Mouse (Mus musculus): Measurements from ENCODE around the gene Afmid. TPM values are rescaled to one million over a fixed set of nuclear protein-coding genes. Genes with fewer than 3 reads are reported as not detected.
A peak's percentile ranks its signal among the peaks of the same experiment; 100 is the strongest.

The Afmid gene
- total RNA-seq, 2 experiments from 2014 or later, result 4.6 to 5.4 TPM

- DNase-seq (ENCODE audit: extremely low spot score in 1 of 2, low spot score in 1 of 2), result no peak
Measured at GRCm38 (mm10) chr11:117874419-117874818, 48.7 kb downstream of the Afmid start.

GRCm38 (mm10) chr11:117875681-117876080 is 50.0 kb downstream of the Afmid start:
- no peak for DNase-seq (ENCODE audit: extremely low spot score in 1 of 2, low spot score in 1 of 2)

- DNase-seq (ENCODE audit: extremely low spot score in 1 of 2, low spot score in 1 of 2), result peak in 1 of 2 experiments; percentile 44
Measured at GRCm38 (mm10) chr11:117877917-117878745, 52.4 kb downstream of the Afmid start.

- DNase-seq (ENCODE audit: extremely low spot score in 1 of 2, low spot score in 1 of 2), result no peak
Measured at GRCm38 (mm10) chr11:117878892-117879291, 53.2 kb downstream of the Afmid start.

GRCm38 (mm10) chr11:117879676-117880075 is 54.0 kb downstream of the Afmid start:
- DNase-seq (ENCODE audit: extremely low spot score in 1 of 2, low spot score in 1 of 2), result no peak

- no peak for DNase-seq (ENCODE audit: extremely low spot score in 1 of 2, low spot score in 1 of 2)
Measured at GRCm38 (mm10) chr11:117880336-117880976, 54.7 kb downstream of the Afmid start.

- DNase-seq (ENCODE audit: extremely low spot score in 1 of 2, low spot score in 1 of 2), result no peak
Measured at GRCm38 (mm10) chr11:117880977-117881358, 55.2 kb downstream of the Afmid start.

GRCm38 (mm10) chr11:117881787-117882186 is 56.1 kb downstream of the Afmid start:
- DNase-seq (ENCODE audit: extremely low spot score in 1 of 2, low spot score in 1 of 2), result no peak

GRCm38 (mm10) chr11:117882208-117882607 is 56.5 kb downstream of the Afmid start:
- DNase-seq (ENCODE audit: extremely low spot score in 1 of 2, low spot score in 1 of 2), result no peak

GRCm38 (mm10) chr11:117886000-117886399 is 60.3 kb downstream of the Afmid start:
- no peak for DNase-seq (ENCODE audit: extremely low spot score in 1 of 2, low spot score in 1 of 2)

- no peak for DNase-seq (ENCODE audit: extremely low spot score in 1 of 2, low spot score in 1 of 2)
Measured at GRCm38 (mm10) chr11:117888168-117888852, 62.6 kb downstream of the Afmid start.

GRCm38 (mm10) chr11:117888853-117889822 is 63.4 kb downstream of the Afmid start:
- no peak for DNase-seq (ENCODE audit: extremely low spot score in 1 of 2, low spot score in 1 of 2)

Other genes starting within 250 kb of the Afmid start
- gene Tnrc6c, start 171.6 kb upstream of the Afmid start, total RNA-seq (2021), result 10 to 100 TPM; 53.8 to 76.8 TPM
- gene Tmc8, start 43.8 kb upstream of the Afmid start, total RNA-seq (2021), result under 1 TPM; 0.35 to 0.89 TPM
- 1 to 10 TPM; 5.3 to 5.5 TPM for gene Tmc6, start 43.7 kb upstream of the Afmid start, total RNA-seq (2021)
- gene 6030468B19Rik, start 28.3 kb upstream of the Afmid start, total RNA-seq (2021), result under 1 TPM in 1 of 2 experiments, not detected in 1; 0.35 TPM
- gene Gm20708, start 16.3 kb upstream of the Afmid start, total RNA-seq (2021), result 1 to 10 TPM; 1.9 to 3.2 TPM
- 10 to 100 TPM; 10.8 to 11.1 TPM for gene Syngr2, start 16.3 kb upstream of the Afmid start, total RNA-seq (2021)
- gene Tk1, start 168 bp downstream of the Afmid start, total RNA-seq (2021), result 1 to 10 TPM; 1.1 TPM
- gene Birc5, start 23.3 kb downstream of the Afmid start, total RNA-seq (2021), result 1 to 10 TPM; 1.2 to 1.3 TPM
- not detected for gene Tmem235, start 34.8 kb downstream of the Afmid start, total RNA-seq (2021)
- 1 to 10 TPM; 4.2 TPM for gene Tha1, start 47.6 kb downstream of the Afmid start, total RNA-seq (2021)
- gene Socs3, start 144.1 kb downstream of the Afmid start, total RNA-seq (2021), result 1 to 10 TPM; 1.3 to 1.8 TPM
- 10 to 100 TPM; 74.2 to 75.9 TPM for gene Pgs1, start 160.4 kb downstream of the Afmid start, total RNA-seq (2021)